ENCODE assay signal across 13 mouse cellular contexts in genomic region chr5:27342276-27342675, GRCm38 (mm10).
"Had no signal": no experiment of that assay in that cellular context is flagged by ENCODE, and none has a peak within 500 bp of the region (broad histone marks: within the 10 kb centered on the region; RNA-seq: fewer than 3 reads in every experiment).

No protein-coding gene starts in this region.

- DNase-seq: kidney, postnatal 14 days; kidney, postnatal 4 days; left cerebral cortex, postnatal 4 days; liver, postnatal 0 days; lung, embryonic 14.5 days; retina, postnatal 1 day; right cerebral cortex, postnatal 25 days; thymus, adult 2 months; thymus, postnatal 14 days; thymus, postnatal 4 days had no signal

- ATAC-seq: liver, postnatal 0 days; lung, postnatal 0 days; midbrain, embryonic 13.5 days; midbrain, embryonic 16.5 days had no signal
